Mouse (Mus musculus): Measurements from ENCODE around the gene Fam118a.
"Not testable (repeated sequence)": the region's sequence is repeated elsewhere in the genome, so short reads cannot be mapped to it uniquely, and the experiment has no call there.

Fam118a gene

DNA sequence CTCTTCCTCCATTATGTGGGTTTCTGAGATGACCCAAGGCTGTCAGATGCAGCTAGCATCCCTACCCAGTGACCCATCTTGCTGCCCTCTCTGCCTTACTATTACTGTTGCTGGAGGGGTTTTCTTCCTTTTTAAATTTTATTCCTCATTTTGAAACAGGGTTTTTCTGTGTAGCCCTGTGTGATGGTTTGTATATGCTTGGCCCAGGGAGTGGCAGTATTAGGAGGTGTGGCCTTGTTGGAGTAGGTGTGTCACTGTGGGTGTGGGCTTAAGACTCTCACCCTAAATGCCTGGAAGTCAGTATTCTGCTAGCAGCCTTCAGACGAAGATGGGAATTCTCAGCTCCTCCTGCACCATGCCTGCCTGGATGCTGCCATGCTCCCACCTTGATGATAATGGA, at the start of gene Fam118a:
TSS of gene Fam118a (plus strand) at position 301 of the 400 bp plus-strand sequence.
- not testable (repeated sequence) for DNase-seq (ENCODE audit: low spot score)

DNA sequence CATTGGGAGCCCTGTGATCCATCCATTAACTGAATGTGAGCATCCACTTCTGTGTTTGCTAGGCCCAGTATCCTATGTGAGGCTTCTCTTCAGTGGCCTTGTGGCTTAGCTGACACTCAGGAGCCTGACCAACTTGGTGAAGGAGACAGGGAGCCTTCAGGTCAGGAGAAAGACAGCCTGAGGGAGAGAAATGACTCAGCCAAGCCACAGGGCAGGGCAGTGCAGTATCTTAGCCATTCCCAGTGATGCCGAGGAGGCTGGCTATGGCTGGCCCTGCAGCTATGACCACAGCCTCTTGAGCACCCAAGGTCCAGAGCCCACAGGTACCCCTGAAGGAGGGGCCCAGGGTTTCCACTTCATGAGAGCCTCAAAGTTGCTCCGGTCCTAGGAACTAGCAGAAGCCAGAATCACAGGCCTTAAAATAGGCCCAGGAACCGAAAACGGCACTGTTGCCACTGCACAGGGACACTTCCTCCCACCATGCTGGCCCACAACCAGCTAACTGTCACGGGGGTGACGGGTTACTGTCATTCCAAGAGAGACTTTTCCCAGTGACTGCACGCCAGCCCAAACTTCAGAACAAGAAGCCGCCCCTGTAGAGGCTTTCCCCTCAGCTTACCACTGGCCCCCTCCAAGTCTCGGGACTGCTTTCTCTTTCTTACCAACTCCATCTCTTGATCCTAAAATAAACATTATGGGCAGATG, 47.0 kb upstream of the Fam118a start:
- no peak for DNase-seq (ENCODE audit: low spot score)

DNA sequence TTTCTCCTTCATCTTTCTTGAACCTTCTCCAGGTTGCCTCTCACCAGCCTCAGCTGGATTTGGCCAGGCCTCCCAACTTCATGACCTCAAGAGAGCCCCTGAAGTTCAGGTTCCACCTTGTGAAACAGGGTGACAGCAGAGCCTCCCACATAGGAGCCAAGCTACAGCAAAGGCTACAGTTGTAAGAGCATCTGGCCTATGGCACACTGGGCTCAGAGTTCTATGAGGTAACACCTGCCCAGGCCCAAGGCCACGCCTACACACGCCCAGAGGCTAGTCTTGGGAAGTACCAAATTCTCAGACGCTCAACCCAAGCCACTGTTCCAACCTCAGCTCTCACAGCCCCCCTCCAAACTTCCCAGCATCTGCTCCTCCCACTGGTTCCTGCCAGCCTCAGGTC, 45.9 kb upstream of the Fam118a start:
- DNase-seq (ENCODE audit: low spot score), result no peak

DNA sequence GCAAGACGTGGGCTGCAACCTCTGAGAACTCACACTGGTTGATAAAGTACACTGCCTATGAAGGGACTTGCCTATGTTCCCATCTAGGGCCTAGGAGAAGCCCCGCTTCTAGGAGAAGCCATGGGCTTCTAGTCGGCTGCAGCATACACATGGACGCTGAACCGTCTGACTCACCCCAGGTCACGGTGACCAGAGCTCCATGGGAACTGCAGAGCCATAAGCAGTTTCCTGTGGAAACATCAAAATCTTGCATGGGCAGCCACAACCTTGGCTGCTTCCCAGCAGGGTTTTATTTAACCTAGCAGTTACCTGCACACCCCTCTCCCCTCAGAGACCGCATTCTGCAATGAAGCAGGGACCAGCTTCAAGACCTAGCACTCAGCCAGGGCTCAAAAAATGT, 45.0 kb upstream of the Fam118a start:
- DNase-seq (ENCODE audit: low spot score), result no peak

DNA sequence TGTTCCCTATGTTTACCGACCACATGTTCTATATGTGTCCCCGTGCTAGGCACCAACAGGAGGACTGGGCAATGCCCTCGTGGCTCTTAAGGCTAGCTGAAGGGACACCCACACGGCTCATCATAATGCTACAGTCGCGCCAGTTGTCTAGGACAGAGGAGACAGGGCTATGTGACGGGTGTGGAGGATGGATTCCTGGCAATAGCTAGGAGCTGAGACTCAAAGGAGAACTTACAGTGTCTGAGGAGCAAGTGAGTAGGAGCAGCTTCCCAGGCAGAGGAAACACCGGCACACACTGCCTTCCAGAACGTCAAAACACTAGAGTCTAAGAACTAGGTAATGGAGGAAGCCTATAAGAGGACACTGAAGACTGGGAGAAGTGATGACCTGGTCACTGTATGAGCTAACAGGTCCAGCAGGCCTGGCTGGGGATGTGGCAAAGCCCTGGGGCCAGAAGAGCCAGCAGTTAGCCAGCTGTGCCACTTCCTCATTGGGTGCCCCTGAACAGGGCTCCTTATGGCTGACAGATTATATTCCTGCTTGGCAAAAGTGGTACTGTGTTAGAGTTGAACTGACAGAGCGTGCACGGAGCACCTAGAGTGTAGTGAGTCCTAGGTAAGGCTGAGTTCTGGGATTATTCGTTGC, 43.1 kb upstream of the Fam118a start:
- no peak for DNase-seq (ENCODE audit: low spot score)

DNA sequence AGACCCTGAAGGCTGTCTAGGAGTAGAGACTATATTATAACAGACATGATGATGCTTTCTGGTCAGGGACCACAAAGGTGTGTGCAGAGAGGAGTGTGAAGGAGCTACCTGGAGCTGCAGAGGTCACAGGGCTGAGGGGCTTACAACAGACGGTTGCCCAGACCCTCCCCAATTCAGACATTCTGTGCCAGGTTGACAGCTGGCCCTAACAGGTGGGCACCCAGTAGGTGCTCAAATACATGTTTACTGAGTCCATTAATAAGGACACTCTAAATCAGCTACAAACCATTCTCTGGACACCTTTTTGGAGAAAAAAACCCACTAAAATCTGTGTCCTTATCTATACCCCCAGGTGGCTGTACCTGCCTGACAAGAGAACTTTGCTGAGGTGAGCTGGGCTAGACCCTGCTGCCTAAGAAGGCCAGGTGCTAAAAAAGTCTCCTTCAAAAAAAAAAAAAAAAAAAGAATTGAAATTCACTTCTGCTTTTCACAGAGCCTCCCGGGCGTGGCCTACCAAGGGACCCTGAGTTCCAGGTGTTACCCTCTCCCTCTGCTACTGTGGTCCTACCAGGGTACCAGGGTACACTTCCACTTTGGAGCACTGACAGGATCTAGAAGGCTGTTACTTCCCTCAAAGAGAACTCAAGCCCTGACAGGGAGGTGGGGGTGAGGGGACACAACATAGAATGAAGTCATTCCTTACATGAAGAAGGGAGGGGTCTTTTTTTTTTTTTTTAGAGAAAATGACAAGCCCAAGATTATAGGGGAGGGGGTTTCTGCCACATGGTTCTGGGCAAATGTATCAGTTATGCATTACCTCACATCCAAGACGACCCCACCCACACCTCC, 42.4 kb upstream of the Fam118a start:
- no peak for DNase-seq (ENCODE audit: low spot score)

DNA sequence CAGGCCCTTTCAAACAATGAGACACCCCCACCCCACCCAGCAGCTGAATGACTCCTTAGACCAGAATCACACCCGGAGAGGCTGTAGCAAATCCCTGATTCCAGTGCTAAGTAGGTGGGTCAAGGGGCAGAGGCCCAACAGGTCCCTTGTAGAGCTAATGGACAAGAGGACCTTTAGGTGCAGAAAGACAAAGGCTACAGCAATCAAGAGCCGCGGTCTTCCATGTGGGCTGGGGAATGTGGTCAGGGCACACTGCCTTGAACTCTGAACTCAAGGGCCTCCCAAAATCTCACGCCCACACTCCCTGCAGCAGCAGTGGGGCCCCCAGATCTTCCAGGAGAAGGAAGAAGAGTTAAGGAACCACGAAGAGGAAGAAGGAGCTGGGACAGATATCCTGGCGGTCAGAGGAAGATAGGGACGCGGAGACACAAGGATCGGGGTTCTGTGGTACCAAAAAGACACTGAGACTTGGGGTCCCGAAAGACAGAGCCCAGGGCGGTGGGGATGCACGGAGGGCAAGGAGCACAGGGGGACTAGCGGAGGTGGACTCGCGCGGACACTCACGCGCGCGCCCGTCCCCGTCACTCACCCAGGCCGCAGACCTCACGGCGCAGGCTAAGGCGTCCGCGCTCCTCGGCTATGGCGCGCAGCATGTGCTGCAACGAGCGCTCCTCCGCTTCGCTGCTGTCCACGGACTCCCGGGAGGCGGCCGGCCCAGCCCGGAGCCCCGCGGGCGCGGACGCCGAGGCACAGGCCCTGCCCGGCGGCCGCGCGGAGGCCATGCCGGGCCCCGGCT, 41.5 kb upstream of the Fam118a start:
- DNase-seq (ENCODE audit: low spot score), result no peak

DNA sequence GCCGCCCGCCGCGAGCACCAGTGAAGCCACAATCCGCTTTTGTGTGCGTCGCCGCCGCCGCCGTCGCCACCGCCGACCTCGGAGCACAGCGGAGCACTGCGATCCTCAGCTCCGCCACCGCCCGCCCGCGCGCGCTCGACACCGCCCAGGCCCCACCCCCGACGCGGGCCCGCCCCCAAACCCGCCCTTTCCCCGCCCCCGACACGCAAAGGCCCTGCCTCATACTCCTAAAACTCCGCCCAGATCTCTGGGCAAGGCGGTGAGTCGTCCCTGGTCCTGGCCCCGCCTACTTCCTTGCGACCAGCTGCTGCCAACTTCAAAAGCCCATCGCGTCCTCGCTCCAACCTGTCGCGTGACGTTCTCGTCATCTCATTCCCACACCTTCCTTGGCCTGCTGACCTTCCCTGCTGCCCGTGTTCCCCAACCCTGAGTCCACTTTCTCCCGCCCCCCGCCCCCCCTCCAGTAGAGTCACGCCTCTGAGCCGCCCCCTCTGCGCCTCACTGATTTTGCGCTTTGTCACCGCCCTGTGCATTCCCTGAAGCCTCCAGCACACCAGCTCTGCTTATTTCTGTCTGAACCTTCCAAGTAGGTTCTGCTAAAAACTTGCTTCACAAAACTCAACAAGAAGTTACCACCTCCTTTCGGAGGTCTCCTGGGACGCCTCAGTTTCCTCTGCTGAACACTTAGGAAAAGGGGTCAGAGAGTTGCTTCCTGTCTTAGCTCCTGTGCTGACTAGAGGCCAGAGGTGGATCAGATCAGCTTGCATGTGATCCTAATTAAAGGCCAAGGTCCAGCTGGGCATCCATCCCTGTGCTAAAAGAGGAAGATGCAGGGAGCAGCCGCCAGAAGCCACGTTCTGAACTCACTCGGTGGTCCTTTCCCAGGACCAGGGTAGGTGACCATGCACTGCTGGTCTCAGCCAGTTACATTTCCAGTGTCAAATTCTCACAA, 40.6 kb upstream of the Fam118a start, which contains the start of gene 5031439G07Rik:
TSS of gene 5031439G07Rik (minus strand) at position 678 of the 952 bp plus-strand sequence.
- DNase-seq (ENCODE audit: low spot score), result peak; percentile 90

DNA sequence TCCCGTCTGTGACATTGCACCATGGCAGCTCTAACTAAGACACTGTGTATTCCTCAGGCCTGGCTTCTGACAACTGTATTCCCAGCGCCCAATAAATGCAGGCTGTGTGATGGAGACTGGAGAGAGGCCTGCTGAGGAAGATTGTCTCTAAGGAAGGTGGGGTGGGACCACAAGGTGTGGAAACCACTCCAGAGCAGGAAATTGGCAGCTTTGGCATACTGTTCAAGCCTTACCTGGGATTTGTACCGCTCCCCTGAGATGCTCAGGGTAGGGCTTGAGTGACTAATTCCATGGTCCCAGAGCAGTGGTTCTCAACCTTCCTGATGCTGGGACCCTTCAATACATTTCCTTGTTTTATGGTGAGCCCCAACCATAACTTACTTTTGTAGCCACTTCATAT, 39.6 kb upstream of the Fam118a start:
- DNase-seq (ENCODE audit: low spot score), result no peak

DNA sequence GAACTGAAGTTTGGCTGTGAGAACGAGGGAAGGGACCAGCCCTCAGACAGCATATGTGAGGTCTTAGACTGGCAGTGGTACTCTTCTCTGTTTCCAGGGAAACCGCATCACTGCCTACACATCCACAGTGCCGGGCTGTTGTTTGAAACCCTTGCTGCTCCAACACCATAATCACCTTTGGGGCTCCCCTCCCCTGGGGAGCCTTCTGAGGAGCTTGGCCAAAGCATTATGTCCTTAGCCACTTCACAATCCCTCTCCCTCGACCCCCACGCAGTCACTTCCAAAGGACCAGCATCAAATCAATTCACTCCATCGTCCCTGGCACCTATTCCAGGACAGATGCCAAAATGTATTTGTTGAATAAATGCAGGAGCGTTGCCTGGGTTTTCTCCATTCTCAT, 39.0 kb upstream of the Fam118a start:
- no peak for DNase-seq (ENCODE audit: low spot score)

DNA sequence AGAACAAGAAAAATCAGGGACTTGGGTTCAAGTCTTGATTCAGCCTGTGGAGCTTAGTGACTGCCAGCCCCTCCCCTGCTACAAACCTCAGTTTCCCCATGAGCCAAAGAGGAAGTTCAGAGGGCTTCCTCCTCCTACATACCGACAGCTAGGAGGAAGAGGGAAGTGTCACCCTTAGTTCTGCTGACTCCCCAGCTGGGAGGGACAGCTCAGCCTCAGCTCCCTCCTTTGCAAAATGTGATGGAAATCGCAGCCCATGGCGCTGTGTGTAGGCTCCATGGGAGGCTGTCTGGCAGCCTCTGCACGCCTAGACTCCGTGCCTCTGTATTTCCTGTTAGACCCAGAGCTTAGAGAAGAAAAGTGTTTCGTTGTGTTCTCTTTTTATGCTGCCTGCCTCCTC, 34.2 kb upstream of the Fam118a start:
- no peak for DNase-seq (ENCODE audit: low spot score)

DNA sequence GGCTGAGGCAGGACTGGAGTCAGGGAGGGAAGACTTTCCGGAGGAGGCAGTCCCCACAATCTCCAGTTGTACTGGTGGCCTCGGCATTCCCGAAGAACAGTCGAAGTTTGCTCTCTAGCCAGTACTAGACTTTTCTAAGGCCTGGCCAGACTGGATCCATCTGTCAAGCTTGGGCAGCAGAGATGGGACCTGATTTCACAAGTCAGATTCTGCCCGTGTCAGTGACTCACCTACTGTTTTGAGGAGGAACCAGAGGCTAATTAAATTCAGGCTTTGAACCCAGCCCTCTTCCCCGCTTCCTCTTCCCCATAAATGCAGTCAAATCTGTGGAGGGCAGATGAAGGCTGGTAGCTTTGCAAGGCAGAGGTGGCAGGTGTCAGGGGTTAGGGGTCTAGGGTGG, 33.7 kb upstream of the Fam118a start:
- DNase-seq (ENCODE audit: low spot score), result no peak

DNA sequence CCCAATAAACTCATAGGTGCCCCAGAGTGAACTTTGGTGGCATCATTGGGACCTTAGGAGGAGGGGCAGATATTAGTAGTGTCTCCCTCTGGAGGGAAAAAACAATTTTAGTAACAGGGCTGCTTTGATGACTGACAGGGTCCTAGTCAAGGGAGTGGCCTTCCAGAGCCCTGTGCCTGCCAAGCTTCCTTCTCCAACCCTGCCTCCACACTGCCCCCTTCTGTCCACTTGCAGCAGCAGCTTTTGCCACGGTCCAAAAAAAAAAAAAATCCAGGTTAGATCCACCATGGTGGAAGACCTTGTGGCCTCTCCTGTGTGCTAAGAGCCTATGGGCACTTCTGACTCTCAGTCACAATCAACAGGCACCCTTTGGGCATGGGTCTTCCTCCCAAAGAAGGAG, 32.8 kb upstream of the Fam118a start:
- no peak for DNase-seq (ENCODE audit: low spot score)

DNA sequence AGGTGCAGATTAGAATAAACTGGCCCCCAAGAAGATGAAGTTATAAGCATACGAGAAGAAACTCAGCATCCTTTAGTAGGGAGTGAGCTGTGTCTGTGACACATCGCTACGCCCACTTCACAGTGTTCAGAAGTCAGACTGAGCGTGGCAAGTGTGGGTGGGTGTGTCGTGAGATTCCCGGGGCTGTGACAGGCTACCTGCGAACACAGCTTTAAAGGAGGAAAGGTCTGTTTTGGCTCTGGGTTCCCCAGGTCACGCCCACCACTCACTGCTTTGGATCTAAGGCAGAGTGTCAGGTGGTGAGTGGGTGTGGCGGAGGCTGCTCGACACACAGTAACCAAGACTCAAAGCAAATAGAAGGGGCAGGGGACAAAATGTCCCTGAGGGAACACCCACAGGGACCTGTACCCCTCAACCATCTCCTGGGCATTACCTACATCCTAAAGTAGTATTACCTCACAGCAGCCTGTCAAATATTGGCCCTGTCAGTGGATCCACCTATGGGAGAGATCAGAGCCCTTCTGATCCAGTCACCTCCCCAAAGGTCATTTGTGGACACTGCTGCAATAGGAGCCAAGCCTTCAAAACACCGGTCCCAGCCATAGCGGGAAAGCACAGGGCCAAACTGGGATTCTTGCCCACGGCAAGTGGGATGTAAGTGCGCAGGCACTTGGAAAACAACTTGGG, 30.8 kb upstream of the Fam118a start:
- DNase-seq (ENCODE audit: low spot score), result no peak

DNA sequence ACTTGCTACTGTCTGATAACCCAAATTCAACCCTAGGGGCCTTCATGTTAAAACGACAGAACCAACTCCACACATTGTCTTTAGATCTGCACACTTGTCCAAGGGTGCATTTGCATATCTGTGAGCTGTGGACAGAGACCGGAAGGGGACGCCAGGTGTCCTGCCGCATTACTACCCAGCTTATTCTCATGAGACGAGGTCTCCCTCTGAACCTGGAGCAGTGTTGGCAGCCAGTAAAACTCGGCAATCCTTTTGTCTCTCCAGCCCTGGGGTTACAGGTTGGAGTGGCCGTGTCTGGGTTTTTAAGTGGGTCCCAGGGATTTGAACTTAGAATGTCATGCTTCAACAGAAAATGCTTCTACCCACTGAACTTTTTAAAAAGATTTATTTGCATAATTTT, 28.8 kb upstream of the Fam118a start:
- DNase-seq (ENCODE audit: low spot score), result no peak

DNA sequence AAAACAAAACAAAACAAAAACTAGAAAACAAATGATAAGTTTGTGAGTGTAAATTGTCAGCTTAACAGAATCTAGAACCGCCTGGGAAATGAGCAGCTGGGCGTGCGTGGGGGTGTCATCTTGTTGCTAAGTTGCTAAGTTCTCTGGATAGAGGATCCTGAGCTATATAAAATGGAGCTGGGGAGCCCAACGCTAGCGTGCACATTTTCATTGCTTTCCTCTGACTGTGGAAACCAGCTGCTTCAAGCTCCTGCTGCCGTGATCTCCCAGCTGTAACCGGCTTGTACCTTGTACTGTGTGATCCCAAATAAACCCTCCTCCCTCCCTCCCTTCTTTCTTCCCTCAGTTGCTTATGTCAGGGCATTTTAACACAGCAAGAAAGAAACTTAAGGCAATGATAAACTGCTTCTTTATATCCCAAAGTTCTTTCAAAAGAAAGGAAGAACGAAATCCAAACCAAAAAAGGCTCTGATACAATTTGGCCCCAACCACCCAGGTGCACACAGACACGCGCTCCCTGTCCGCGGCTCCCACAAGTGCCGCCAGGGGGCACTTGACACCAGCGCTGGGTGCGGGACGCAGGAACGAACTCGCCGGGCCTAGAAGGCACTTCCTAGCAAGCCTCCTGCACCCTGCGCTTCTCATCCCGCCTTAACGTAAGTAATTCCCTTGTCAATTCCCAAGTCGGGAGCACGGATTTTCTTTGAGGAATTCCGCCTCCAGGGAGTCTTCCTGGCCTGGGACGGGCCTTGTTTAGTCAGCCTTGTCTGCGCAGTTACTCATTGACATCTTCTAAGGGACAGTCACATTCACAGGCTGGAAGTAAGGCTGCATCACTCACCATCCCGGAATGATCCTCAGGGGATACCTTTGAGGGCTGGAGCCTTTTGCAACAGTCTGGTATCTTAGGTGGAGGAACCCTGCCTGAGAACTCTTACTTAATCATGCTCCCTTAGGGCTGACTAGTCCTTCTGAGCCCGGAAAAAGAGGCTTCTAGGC, 27.5 kb upstream of the Fam118a start:
- DNase-seq (ENCODE audit: low spot score), result peak; percentile 84

DNA sequence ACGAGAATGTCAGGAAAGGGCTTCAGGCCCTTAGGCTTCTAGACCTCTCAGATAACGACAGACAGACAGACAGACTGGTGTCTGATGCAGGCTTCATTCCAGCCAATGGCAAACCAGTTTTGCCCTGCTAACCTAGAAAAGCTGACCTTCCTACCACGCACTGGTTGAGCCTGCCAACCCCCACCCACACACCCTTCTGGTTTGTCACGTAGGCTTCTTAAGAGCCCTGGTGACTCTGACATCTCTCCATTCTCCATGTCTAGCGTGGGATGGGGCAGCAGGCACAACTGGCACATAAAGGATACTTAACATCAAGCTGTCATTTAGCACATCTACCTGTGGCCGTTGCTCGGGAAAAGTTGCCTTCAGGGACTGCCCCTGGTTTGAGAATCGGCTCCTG, 19.1 kb upstream of the Fam118a start:
- no peak for DNase-seq (ENCODE audit: low spot score)

DNA sequence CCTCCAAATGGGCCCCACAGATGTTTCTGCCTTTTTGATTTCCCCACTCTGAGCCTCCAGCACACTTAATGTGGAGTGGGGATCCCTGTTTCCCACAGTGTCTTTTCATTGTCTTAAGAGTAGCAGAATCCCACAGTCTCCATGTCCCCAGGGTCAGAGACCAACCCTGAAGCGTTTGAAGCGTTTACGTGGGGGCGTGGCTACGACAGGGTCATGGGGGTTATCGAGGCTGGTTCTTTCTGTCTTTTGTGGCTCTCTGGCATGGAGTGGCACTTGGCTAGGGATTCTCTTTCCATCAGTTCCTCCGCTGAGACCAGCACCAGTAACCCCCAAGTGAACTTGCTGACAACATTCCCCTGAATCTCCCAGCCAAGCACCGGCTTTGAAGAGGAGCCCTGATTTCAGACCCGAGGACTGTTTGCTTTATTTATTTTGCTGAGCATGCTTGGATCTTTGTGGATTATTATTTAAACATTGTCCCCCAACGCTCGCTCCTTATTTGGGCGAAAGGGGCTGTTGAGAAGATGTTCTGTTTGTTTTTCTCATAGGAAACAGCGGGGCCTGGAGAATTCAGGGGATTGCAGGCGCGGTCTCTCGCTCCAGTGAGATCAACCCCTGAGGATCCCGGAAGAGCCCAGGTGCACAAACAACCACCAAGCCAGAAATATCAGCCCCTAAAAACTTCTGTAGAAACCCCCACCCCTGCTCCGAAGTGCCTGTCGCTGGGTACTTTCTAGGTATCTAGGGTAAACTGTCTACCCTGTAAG, 16.7 kb upstream of the Fam118a start:
- DNase-seq (ENCODE audit: low spot score), result no peak

Measured in layer of hippocampus, adult 11-12 months (tissue).